Mouse (Mus musculus): ENCODE data around the gene Bmper.

DNA sequence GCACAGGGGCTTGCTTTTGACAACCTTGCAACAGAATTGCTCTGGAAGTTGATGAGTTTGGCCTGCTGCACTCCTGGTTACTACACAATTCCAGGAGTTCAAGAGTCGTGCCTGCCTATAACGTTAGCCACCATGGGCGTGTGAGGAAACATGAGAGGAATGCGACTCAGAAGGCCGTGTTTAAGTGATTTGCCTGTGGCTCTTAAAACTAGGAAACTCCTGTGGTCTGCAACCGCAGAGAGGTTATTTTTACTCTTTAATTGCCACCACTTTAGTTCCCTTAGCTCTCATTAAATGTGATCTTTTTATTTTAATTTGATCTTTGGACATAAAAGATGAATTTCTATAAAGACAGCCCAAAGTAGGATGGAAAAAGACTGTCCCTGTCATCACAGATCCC, 184.5 kb downstream of the Bmper start:
- no peak for TF ChIP-seq CTCF (IDR thresholded peaks at IDR 0.05; ENCODE audit: borderline replicate concordance, insufficient read depth, low read length)
- no peak for TF ChIP-seq POLR2A (IDR thresholded peaks at IDR 0.05; ENCODE audit: low read depth, low read length)

All from embryonic fibroblast, embryonic 13.5 days (primary cell).